ENCODE assay signal across 8 mouse cellular contexts in genomic region chr1:184235131-184235983, GRCm38 (mm10).
DNase-seq lines count a peak whose midpoint lies in the region; TF ChIP-seq lines count a peak whose summit lies in the region.

No protein-coding gene starts in this region.

- peaks cover 21% of the 10 kb centered on the region for H3K27me3 ChIP-seq in E14TG2a.4 (ENCODE audit: insufficient read depth, low read length)

- WGBS in lung, adult 2 months: 20% methylated on average over 25 of the region's 25 CpGs

- H3K4me3 ChIP-seq in E14TG2a.4 (replicated peaks; ENCODE audit: low read length): no peak overlapping the region
- no peak overlapping the region for H3K4me3 ChIP-seq in lung, adult 2 months (replicated peaks; ENCODE audit: extremely low read depth, low read depth, low read length)

- 0 out of 2 replicates have a peak, but pooled peaks cover 3% of the 10 kb centered on the region for H3K4me1 ChIP-seq in E14TG2a.4 (replicated peaks; ENCODE audit: low read depth, low read length)
- no peaks in the 10 kb centered on the region for H3K4me1 ChIP-seq in lung, adult 2 months (ENCODE audit: control insufficient read depth, insufficient read depth, low read length)

- DNase-seq in cerebellum, adult 11-12 months: peak; percentile 44
- DNase-seq in forelimb bud, embryonic 11.5 days (ENCODE audit: low read depth, low spot score): peak; percentile 67
- peak; percentile 88 for DNase-seq in heart, postnatal 4 days
- DNase-seq in layer of hippocampus, adult 18-20 months (ENCODE audit: low spot score in 2 of 2): peak; percentile 35 to 73
- peak; percentile 59 for DNase-seq in lung, adult 2 months
- DNase-seq in ovary, adult 18-20 months (ENCODE audit: low spot score): peak; percentile 26
- peak; percentile 23 to 44 for DNase-seq in thymus, adult 18-20 months

- H3K36me3 ChIP-seq in E14TG2a.4 (ENCODE audit: insufficient read depth, low read length): no peaks in the 10 kb centered on the region

- H3K9me3 ChIP-seq in E14TG2a.4 (ENCODE audit: low read length): no peaks in the 10 kb centered on the region

- TF ChIP-seq CTCF in E14TG2a.4 (conservative IDR thresholded peaks at IDR 0.05; ENCODE audit: low read length): peak; percentile 70
- peak; percentile 78 for TF ChIP-seq CTCF in lung, adult 2 months (IDR thresholded peaks at IDR 0.05; ENCODE audit: insufficient read depth, low read length)

- no peak for TF ChIP-seq POLR2A in lung, adult 2 months (IDR thresholded peaks at IDR 0.05; ENCODE audit: borderline replicate concordance, extremely low read depth, low read depth, low read length)

Comparison
In these comparisons a context has a peak if more than half of its experiments do, and no peak if none do; other contexts are left out.
1. DNase-seq: peak in every context shown above with its lines; median percentile 88 in heart, postnatal 4 days; 67 in forelimb bud, embryonic 11.5 days; 59 in lung, adult 2 months; 54 in layer of hippocampus, adult 18-20 months; 44 in cerebellum, adult 11-12 months; 34 in thymus, adult 18-20 months; 26 in ovary, adult 18-20 months.